Mouse (Mus musculus) liver, embryonic 16.5 days (tissue): ENCODE measurements around the gene Hk1. TPM values are rescaled to one million over a fixed set of nuclear protein-coding genes. Genes with fewer than 3 reads are reported as not detected.

Experiments used
- ATAC-seq: fragments of 200-750 bp; cut with Nextera tagmentation; 2 replicates; pipeline ENCODE4 v1.8.0; 2017; ENCODE audit warnings: low read depth, mild to moderate bottlenecking, moderate number of reproducible peaks, moderate library complexity
- H3K27ac ChIP-seq: fragments of 300-500 bp; sonication (generic); 2 replicates; pipeline ENCODE4 v1.5.1; 2014; ENCODE audit warnings: mild to moderate bottlenecking, low read length
- H3K27me3 ChIP-seq: fragments of 300-500 bp; sonication (generic); 2 replicates; pipeline ENCODE4 v1.6.1; 2014; ENCODE audit warnings: low read depth, low read length, mixed read lengths; ENCODE audit not compliant: control insufficient read depth, insufficient read depth
- H3K36me3 ChIP-seq: fragments of 300-500 bp; sonication (generic); 2 replicates; pipeline ENCODE4 v1.6.1; 2014; ENCODE audit warnings: mild to moderate bottlenecking; ENCODE audit not compliant: control insufficient read depth, insufficient read depth
- H3K4me1 ChIP-seq: fragments of 300-500 bp; sonication (generic); 2 replicates; pipeline ENCODE4 v1.6.1; 2014; ENCODE audit warnings: low read depth, low read length, mixed read lengths; ENCODE audit not compliant: control insufficient read depth
- H3K4me2 ChIP-seq: fragments of 300-500 bp; sonication (generic); 2 replicates; pipeline ENCODE4 v1.6.1; 2014; ENCODE audit warnings: low read depth, low read length, mixed read lengths
- H3K4me3 ChIP-seq: fragments of 300-500 bp; sonication (generic); 2 replicates; pipeline ENCODE4 v1.5.1; 2014; ENCODE audit warnings: low read depth, mild to moderate bottlenecking, low read length
- H3K9ac ChIP-seq: fragments of 300-500 bp; sonication (generic); 2 replicates; pipeline ENCODE4 v1.6.1; 2014; ENCODE audit warnings: low read depth, low read length
- H3K9me3 ChIP-seq: fragments of 300-500 bp; sonication (generic); replicated peaks from 2 replicates; pipeline ENCODE4 v1.6.1; 2016; ENCODE audit warnings: low read length; ENCODE audit not compliant: control insufficient read depth
- WGBS: fragments of 180-500 bp; shearing (Covaris S2); extraction: QIAGEN DNeasy Blood & Tissue Kit; methylation state at CpG from one replicate; pipeline ENCODE4 v1.1.7; 2014; ENCODE audit not compliant: insufficient replicate concordance; 5-methylcytosine and 5-hydroxymethylcytosine counted together
- polyA plus RNA-seq: library from polyadenylated mRNA; unstranded; fragments of >200 nt; fragmentation: Nextera tagmentation; extraction: Ambion mirVana; gene quantifications from 2 replicates; pipeline ENCODE4 v1.2.1, GENCODE M21; 2015

Gene Hk1
- polyA plus RNA-seq, 1 experiment from 2014 or later, result 98.9 TPM

DNA sequence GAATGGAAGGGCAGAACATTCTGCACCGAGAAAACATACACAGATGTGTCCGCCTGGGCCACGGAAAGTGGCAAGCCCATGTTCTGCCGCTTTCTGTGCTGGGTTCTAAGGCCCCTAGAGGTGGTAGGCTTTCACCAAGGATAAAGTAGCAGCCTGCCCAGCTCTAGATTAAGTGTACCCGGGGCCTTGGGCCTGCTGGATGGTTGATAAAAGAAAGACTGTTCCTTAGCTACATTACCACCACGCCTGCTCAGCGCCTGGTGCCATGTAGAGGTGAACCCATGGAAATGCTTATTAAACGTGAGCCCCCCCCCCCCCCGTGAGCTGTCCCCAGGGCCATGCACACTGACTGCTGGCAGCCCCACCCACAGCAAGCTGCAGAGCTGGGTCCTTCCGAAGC, 142.5 kb downstream of the Hk1 start:
- Histone ChIP-seq H3K9ac (0 out of 2 replicates have a peak overlapping the region, but pooled peaks have one; percentile 8), H3K9me3 (no peaks in the 10 kb centered on the region), H3K27me3 (no peaks in the 10 kb centered on the region), H3K27ac (peak overlapping the region; percentile 70), H3K36me3 (no peaks in the 10 kb centered on the region), H3K4me3 (no peak overlapping the region), H3K4me2 (peak overlapping the region; percentile 1), H3K4me1 (peaks cover 29% of the 10 kb centered on the region)
- 25% methylated on average over 10 of the region's 10 CpGs for WGBS
- peak; percentile 94 for ATAC-seq

DNA sequence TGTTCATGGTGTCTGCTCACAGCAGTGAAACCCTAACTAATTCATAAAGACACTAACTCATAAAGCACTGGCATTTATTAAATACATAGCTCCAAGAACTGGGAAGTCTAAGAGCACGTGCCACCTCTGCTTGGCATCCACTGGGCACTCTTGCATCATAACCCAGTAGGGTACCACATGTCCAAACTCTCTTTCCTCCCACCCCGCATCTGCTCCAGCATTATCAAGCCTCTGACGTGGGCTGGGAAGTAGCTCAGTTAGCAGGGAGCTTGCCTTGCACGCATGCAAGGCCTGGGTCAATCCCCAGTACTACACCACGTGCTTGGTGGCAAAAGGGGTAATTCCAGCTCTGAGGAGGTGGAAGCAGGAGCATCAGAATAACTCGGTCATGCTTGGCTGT, 143.5 kb downstream of the Hk1 start:
- H3K4me1 ChIP-seq, result peaks cover 35% of the 10 kb centered on the region

DNA sequence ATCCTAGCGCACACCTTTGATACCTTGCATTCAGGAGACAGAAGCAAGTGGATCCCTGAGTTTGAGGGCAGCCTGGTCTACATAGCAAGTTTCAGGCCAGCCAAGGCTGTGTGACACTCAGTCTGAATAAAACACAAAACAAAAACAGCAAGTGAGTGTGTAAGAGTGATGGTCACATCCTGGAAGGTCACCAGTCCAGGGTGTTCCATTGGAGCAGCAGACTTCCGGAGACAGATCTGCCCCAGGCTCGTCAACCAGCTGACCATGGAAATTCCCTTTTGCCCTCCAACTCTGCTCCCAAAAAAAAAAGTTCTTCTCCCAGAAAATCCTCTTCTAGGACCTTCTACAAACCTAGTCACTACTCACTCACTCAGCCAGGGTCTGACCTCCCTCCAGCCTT, 147.9 kb downstream of the Hk1 start:
- Histone ChIP-seq H3K27ac (no peak overlapping the region), H3K9ac (no peak overlapping the region), H3K9me3 (no peaks in the 10 kb centered on the region), H3K4me1 (peaks cover 44% of the 10 kb centered on the region), H3K36me3 (no peaks in the 10 kb centered on the region), H3K4me2 (no peak overlapping the region), H3K4me3 (no peak overlapping the region), H3K27me3 (no peaks in the 10 kb centered on the region)
- ATAC-seq, result no peak
- WGBS, result 78% methylated on average over 3 of the region's 3 CpGs

More for the DNA sequence above, 143.5 kb downstream of the Hk1 start:
- ATAC-seq, result no peak
- no peak overlapping the region for H3K4me3 ChIP-seq
- H3K36me3 ChIP-seq, result no peaks in the 10 kb centered on the region
- H3K27me3 ChIP-seq, result no peaks in the 10 kb centered on the region
- no peak overlapping the region for H3K4me2 ChIP-seq
- H3K9me3 ChIP-seq, result no peaks in the 10 kb centered on the region
- H3K27ac ChIP-seq, result peak overlapping the region; percentile 3; the same call in 1 of the 2 replicates
- no peak overlapping the region for H3K9ac ChIP-seq
- 83% methylated on average over 6 of the region's 6 CpGs for WGBS

DNA sequence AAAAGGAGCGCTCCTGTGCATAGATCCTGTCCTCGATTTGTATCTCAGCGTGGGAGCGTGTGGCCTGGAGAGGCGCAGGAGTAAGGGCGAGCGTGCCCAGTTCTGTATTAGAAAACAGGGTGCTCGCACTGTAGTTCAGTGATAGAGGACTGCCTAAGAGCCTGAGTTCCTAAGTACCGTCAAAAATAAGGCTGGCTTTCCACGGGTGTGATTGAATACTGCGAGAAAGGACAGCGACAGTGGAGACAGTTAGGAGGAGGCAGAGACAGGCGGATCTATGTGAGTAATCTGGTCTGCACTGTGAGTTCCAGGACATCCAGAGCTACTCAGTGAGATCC, 148.3 kb downstream of the Hk1 start:
- peaks cover 40% of the 10 kb centered on the region for H3K4me1 ChIP-seq
- peak overlapping the region; percentile 71 for H3K4me3 ChIP-seq
- peak overlapping the region; percentile 45; the same call in 1 of the 2 replicates for H3K9ac ChIP-seq
- no peaks in the 10 kb centered on the region for H3K27me3 ChIP-seq
- no peak for ATAC-seq
- H3K4me2 ChIP-seq, result peak overlapping the region; percentile 98
- no peak overlapping the region for H3K27ac ChIP-seq
- H3K9me3 ChIP-seq, result no peaks in the 10 kb centered on the region
- 2% methylated on average over 13 of the region's 13 CpGs for WGBS
- H3K36me3 ChIP-seq, result no peaks in the 10 kb centered on the region

DNA sequence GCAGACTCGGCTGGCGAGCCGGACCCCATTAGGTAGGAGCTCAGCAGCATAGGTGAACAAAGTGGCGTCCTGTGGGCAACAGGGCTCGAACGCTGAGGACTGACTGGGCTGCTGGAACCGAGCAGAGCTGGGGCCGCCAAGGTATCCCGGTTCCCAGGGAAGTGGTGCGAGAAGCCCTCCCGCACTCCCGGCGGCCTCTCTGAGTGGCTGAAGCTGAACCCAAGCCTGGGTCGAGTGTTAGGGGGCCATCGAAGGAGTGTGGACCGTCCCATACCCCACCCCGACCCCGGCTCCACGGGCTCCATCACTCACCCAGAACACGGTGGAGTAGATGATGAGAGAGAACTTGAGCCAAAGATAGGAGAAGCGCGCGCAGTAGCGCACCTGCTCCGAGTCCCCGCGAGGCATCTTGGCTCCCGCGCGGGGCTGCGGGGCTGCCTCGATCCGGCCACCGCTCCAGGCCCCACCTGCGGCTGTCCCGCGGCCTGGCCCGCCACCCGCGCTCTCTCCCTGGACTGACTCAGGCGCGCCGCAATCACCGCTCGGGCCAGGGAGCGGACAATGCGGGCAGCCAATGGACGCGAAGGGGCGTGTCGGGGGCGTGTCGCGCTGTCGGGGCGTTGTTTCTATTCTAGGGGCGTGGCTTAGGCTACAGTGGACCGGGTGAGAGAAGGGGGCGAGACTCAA, 148.9 kb downstream of the Hk1 start, which contains the start of gene Tspan15:
TSS of gene Tspan15 (minus strand) at position 544 of the 687 bp plus-strand sequence.
- ATAC-seq, result peak; percentile 94
- Histone ChIP-seq H3K4me2 (peak within 1 kb of the TSS; percentile 98), H3K36me3 (no peaks in the 10 kb centered on the region), H3K27ac (no peak within 1 kb of the TSS), H3K27me3 (no peaks in the 10 kb centered on the region), H3K4me1 (peaks cover 37% of the 10 kb centered on the region), H3K4me3 (peak within 1 kb of the TSS; percentile 71), H3K9me3 (no peaks in the 10 kb centered on the region), H3K9ac (peak within 1 kb of the TSS; percentile 60)
- 1% methylated on average over 57 of the region's 59 CpGs for WGBS

DNA sequence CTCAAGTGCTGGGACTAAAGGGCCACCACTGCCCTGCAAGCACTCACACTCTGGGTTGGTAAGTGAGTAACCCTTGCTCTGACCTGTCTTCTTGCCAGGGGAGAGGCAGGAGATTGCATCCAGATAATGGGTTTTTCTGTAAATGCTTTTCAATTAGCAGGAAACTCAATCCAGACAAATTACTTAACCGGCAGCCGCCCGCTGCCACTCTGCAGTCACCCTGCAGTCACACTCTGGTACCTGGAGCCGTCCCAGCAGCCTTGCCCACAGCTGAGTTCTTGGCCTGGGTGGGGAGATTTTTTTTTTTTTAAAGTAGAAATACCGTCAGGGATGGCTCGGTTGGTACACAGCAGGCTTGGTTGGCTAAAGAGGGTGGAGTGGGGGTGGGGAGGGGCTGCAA, 151.6 kb downstream of the Hk1 start:
- H3K4me1 ChIP-seq, result peaks cover 40% of the 10 kb centered on the region
- H3K4me2 ChIP-seq, result no peak overlapping the region
- no peaks in the 10 kb centered on the region for H3K9me3 ChIP-seq
- no peaks in the 10 kb centered on the region for H3K36me3 ChIP-seq
- H3K4me3 ChIP-seq, result no peak overlapping the region
- WGBS, result 75% methylated on average over 6 of the region's 6 CpGs
- H3K27me3 ChIP-seq, result no peaks in the 10 kb centered on the region
- ATAC-seq, result no peak
- H3K27ac ChIP-seq, result no peak overlapping the region
- no peak overlapping the region for H3K9ac ChIP-seq

DNA sequence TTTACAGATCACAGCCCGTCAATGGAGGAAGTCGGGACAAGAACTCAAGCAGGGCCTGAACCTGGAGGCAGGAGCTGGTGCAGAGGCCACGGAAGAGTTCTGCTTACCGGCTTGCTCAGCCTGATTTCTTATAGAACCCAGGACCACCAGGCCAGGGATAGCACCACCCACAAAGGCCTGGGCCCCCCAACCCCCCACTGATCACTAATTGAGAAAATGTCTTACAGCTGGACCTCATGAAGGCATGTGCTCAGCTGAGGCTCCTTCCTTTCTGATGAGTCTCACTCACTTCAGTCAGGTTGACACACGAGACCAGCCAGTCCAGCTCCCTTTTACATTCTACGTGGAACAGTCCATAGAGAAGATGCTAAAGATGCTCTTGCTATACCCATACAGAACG, 153.9 kb downstream of the Hk1 start:
- Histone ChIP-seq H3K9ac (no peak overlapping the region), H3K36me3 (no peaks in the 10 kb centered on the region), H3K4me1 (peaks cover 43% of the 10 kb centered on the region), H3K27me3 (no peaks in the 10 kb centered on the region), H3K9me3 (no peaks in the 10 kb centered on the region), H3K4me3 (no peak overlapping the region), H3K4me2 (no peak overlapping the region), H3K27ac (no peak overlapping the region)
- no peak for ATAC-seq
- 66% methylated on average over 7 of the region's 7 CpGs for WGBS

DNA sequence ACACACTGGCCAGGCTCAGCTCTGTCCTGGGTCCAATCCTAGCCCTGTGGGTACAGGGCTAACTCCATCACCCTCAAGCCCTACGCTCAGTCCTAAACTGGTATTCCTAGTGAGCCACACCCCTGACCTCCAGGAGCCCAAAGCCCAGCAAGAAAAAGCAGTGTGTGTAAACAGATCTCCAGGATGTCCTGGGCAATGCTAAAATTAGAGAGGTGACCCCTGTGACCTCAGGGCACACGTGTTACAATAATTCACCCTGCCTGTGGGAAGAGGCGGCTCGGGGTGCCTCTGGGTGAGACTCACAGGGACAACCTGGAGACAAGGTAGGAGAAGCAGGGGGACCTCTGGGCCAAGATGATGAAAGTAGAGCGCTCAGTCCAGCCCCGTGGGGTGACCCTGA, 155.5 kb downstream of the Hk1 start:
- no peaks in the 10 kb centered on the region for H3K36me3 ChIP-seq
- H3K9ac ChIP-seq, result no peak overlapping the region
- H3K27me3 ChIP-seq, result no peaks in the 10 kb centered on the region
- H3K4me1 ChIP-seq, result peaks cover 34% of the 10 kb centered on the region
- no peaks in the 10 kb centered on the region for H3K9me3 ChIP-seq
- H3K27ac ChIP-seq, result no peak overlapping the region
- no peak overlapping the region for H3K4me2 ChIP-seq
- H3K4me3 ChIP-seq, result no peak overlapping the region
- ATAC-seq, result peak; percentile 34; the same call in 1 of the 2 replicates
- WGBS, result 56% methylated on average over 6 of the region's 6 CpGs

DNA sequence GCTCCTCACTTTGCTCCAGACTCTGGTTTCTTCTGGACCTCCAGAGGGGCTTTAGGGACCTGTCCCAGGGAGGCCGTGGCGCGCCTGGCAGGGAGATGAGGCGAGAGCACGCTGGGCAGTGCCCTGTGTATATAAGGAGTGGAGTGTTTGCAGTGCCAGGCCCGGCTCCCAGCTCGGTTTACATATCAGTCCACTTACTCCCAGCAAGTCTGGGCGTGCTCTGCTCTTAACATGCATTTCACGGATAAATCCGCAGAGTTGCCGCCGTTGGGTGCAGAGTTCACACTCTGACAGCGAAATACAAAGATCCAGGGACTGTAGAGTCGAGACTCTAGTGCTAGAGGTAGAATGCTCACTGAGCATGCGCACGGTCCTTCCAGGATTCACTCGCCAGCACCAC, 156.9 kb downstream of the Hk1 start:
- Histone ChIP-seq H3K4me2 (no peak overlapping the region), H3K4me1 (peaks cover 35% of the 10 kb centered on the region)
- no peak for ATAC-seq

More for the DNA sequence above, 156.9 kb downstream of the Hk1 start:
- Histone ChIP-seq H3K4me3 (no peak overlapping the region), H3K36me3 (no peaks in the 10 kb centered on the region), H3K9ac (no peak overlapping the region), H3K9me3 (no peaks in the 10 kb centered on the region), H3K27me3 (no peaks in the 10 kb centered on the region), H3K27ac (no peak overlapping the region)
- WGBS, result 79% methylated on average over 17 of the region's 17 CpGs
